Mouse (Mus musculus): Measurements from ENCODE around the gene Inpp1. TPM values are rescaled to one million over a fixed set of nuclear protein-coding genes. Genes with fewer than 3 reads are reported as not detected.
A peak's percentile ranks its signal among the peaks of the same experiment; 100 is the strongest.

Inpp1 gene
- total RNA-seq (2017), result 9.5 and 13.1 TPM in 2 replicates

- ATAC-seq (replicated peaks; ENCODE audit: low read depth, poor library complexity, severe bottlenecking), result peak; percentile 82
These were observed at the start of gene Inpp1 for GRCm38 (mm10) chr1:52816910-52817812. Gene Inpp1, minus strand, starts transcription at chr1:52817688.

- no peak for ATAC-seq (replicated peaks; ENCODE audit: low read depth, poor library complexity, severe bottlenecking)
These were observed 48.5 kb upstream of the Inpp1 start for GRCm38 (mm10) chr1:52866007-52866406.

- ATAC-seq (replicated peaks; ENCODE audit: low read depth, poor library complexity, severe bottlenecking), result no peak
These were observed 46.7 kb upstream of the Inpp1 start for GRCm38 (mm10) chr1:52864220-52864619.

- no peak for ATAC-seq (replicated peaks; ENCODE audit: low read depth, poor library complexity, severe bottlenecking)
These were observed 38.6 kb upstream of the Inpp1 start for GRCm38 (mm10) chr1:52855904-52856601.

- ATAC-seq (replicated peaks; ENCODE audit: low read depth, poor library complexity, severe bottlenecking), result peak; percentile 98
These were observed 36.5 kb upstream of the Inpp1 start for GRCm38 (mm10) chr1:52854029-52854428.

- no peak for ATAC-seq (replicated peaks; ENCODE audit: low read depth, poor library complexity, severe bottlenecking)
These were observed 31.9 kb upstream of the Inpp1 start for GRCm38 (mm10) chr1:52849422-52849821.

GRCm38 (mm10) chr1:52846556-52846955 lies 29.1 kb upstream of the Inpp1 start:
- ATAC-seq (replicated peaks; ENCODE audit: low read depth, poor library complexity, severe bottlenecking), result no peak

- ATAC-seq (replicated peaks; ENCODE audit: low read depth, poor library complexity, severe bottlenecking), result peak; percentile 94
These were observed 27.5 kb upstream of the Inpp1 start, which contains the start of gene Hibch for GRCm38 (mm10) chr1:52844782-52845665. Gene Hibch, plus strand, starts transcription at chr1:52844929.

GRCm38 (mm10) chr1:52844354-52844753 lies 26.9 kb upstream of the Inpp1 start:
- no peak for ATAC-seq (replicated peaks; ENCODE audit: low read depth, poor library complexity, severe bottlenecking)

- no peak for ATAC-seq (replicated peaks; ENCODE audit: low read depth, poor library complexity, severe bottlenecking)
These were observed 21.6 kb upstream of the Inpp1 start for GRCm38 (mm10) chr1:52839099-52839498.

GRCm38 (mm10) chr1:52817813-52818147 lies 292 bp upstream of the Inpp1 start:
- no peak for ATAC-seq (replicated peaks; ENCODE audit: low read depth, poor library complexity, severe bottlenecking)

- ATAC-seq (replicated peaks; ENCODE audit: low read depth, poor library complexity, severe bottlenecking), result no peak
These were observed 1.1 kb downstream of the Inpp1 start for GRCm38 (mm10) chr1:52816232-52816891.

- ATAC-seq (replicated peaks; ENCODE audit: low read depth, poor library complexity, severe bottlenecking), result no peak
These were observed 9.0 kb downstream of the Inpp1 start for GRCm38 (mm10) chr1:52808456-52808855.

GRCm38 (mm10) chr1:52805041-52805440 lies 12.4 kb downstream of the Inpp1 start:
- no peak for ATAC-seq (replicated peaks; ENCODE audit: low read depth, poor library complexity, severe bottlenecking)

- ATAC-seq (replicated peaks; ENCODE audit: low read depth, poor library complexity, severe bottlenecking), result no peak
These were observed 15.0 kb downstream of the Inpp1 start for GRCm38 (mm10) chr1:52802406-52802975.

GRCm38 (mm10) chr1:52801651-52802050 lies 15.8 kb downstream of the Inpp1 start:
- peak; percentile 51 for ATAC-seq (replicated peaks; ENCODE audit: low read depth, poor library complexity, severe bottlenecking)

GRCm38 (mm10) chr1:52800340-52800740 lies 17.1 kb downstream of the Inpp1 start:
- peak; percentile 87 for ATAC-seq (replicated peaks; ENCODE audit: low read depth, poor library complexity, severe bottlenecking)

- ATAC-seq (replicated peaks; ENCODE audit: low read depth, poor library complexity, severe bottlenecking), result peak; percentile 15; the same call in 1 of the 2 replicates
These were observed 17.7 kb downstream of the Inpp1 start for GRCm38 (mm10) chr1:52799772-52800171.

GRCm38 (mm10) chr1:52799056-52799726 lies 18.3 kb downstream of the Inpp1 start:
- ATAC-seq (replicated peaks; ENCODE audit: low read depth, poor library complexity, severe bottlenecking), result peak; percentile 43

Measured in common myeloid progenitor, adult 5-6 weeks (primary cell).